Mouse (Mus musculus): ENCODE measurements around the gene Hnrnph2. TPM values are rescaled to one million over a fixed set of nuclear protein-coding genes. Genes with fewer than 3 reads are reported as not detected.

The Hnrnph2 gene
- 10 to 100 TPM; 61.4 to 75.0 TPM for total RNA-seq (2021)

GRCm38 (mm10) chrX:134600659-134601379 is at the start of gene Hnrnph2, which contains the start of gene Gla:
TSS of gene Hnrnph2 (plus strand) at chrX:134601179.
TSS of gene Gla (minus strand) at chrX:134601125.
- intact Hi-C loops (cut with DNase I) = no loop called here
- DNase-seq (ENCODE audit: low spot score) = peak; percentile 83

- DNase-seq (ENCODE audit: low spot score) = no peak
- intact Hi-C loops (cut with DNase I) = no loop called here
These were observed 47.7 kb upstream of the Hnrnph2 start for GRCm38 (mm10) chrX:134553326-134553725.

DNA sequence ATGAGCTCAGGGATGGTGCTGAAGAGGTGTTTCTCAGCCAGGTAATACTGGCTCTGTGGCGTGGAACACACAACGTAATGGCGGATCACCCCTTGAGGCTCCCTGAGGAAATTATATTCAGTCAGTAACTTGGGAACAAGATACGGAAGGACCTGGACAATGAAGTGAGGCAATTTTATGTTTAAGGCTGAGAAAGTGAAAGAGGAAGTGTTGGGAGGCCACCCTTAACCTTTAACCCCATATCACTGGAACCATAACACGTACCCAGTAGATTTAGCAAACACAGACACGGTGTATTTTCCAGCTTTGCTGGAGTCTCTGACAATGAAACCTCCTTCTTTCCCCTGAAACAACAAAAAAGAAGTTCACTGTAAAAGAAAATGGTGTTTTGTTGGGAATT is 46.6 kb upstream of the Hnrnph2 start:
- intact Hi-C loops (cut with DNase I) = no loop called here
- no peak for DNase-seq (ENCODE audit: low spot score)

DNA sequence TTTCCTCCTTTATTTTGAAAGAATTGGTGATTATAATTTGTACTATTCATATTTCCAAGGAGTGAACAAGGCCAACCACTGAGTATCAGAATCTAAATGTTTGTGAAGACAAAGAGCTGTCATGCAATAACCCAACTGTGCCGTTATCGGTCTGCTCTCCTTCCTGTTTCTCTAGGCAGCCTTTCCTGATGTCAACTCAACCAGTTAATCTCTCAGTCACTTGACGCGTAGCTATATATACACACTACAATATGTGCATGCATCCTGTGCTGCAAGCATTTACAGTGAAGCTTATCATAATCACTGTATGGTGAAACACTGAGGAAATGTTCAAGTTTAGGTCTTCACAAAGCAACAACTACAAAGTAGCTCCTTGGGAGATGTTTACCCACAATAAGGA is 36.7 kb upstream of the Hnrnph2 start:
- intact Hi-C loops (cut with DNase I) = no loop called here

GRCm38 (mm10) chrX:134566536-134567222 is 34.3 kb upstream of the Hnrnph2 start:
- no peak for DNase-seq (ENCODE audit: low spot score)
- intact Hi-C loops (cut with DNase I) = no loop called here

More for the DNA sequence above, 36.7 kb upstream of the Hnrnph2 start:
- DNase-seq (ENCODE audit: low spot score) = no peak

- intact Hi-C loops (cut with DNase I) = no loop called here
- DNase-seq (ENCODE audit: low spot score) = no peak
These were observed 23.1 kb upstream of the Hnrnph2 start for GRCm38 (mm10) chrX:134577896-134578295.

DNA sequence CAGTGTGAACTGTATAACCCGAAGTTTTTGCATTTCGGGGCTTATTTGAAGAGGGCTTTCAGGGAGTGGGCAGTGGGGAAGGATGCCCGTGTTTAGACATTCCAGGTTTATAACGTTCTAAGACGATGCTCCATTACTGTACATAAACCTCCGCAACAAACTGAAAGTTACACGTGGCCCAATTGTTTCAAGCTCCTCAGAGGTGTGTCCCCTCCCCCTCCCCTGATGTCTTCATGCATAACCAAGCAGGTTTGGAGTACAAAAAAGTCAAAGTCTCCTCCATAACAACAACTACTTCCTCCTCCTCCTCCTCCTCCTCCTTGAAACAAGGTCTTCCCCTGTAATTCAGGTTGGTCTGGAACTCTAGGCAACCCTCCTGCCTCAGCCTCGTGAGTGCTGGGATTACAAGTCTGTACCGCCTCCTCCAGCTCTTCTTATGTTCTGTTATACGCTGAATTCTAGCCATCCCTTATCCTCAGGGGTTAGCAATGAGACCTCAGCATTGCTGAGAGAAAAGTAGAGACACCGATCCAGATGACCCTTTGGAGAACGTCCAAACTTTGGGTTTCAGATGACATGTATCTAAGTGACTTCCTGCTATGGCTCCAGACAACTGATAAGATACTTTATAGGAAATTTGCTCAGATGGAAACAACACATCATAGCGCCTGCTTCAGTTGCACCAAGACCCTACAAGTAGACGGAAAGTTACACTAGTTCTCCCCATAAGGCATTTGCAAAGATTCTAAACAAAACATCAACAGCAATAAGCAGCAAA is 20.3 kb upstream of the Hnrnph2 start:
- intact Hi-C loops (cut with DNase I) = loop anchor here (5.0 kb wide), 1 partner anchor 38 kb away; the partner anchor contains the start of gene Timm8a1

DNA sequence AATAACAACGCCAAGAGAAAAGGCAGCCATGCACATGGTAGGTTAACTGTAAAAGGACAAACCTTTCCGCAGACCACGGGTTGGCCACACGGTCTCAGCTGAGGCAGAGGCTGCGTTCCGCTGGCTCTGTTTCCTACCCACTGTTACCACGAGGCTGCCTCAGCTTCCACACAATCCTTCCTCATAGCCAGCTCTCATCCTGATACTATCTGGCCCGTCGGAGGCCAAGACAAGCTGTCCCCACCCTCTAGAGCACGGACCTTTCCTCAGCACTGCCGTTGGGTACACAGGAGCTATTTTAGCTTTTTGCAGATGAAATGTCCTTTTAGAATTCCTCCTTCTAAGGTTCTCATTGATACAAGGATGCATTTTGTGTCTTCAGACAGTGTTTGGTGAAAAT is 18.7 kb upstream of the Hnrnph2 start:
- no peak for DNase-seq (ENCODE audit: low spot score)
- intact Hi-C loops (cut with DNase I) = loop anchor here (5.0 kb wide), 1 partner anchor 40 kb away; the partner anchor contains the start of gene Timm8a1

More for the DNA sequence above, 20.3 kb upstream of the Hnrnph2 start:
- DNase-seq (ENCODE audit: low spot score) = no peak

- no peak for DNase-seq (ENCODE audit: low spot score)
- intact Hi-C loops (cut with DNase I) = loop anchor here (5.0 kb wide), 1 partner anchor 41 kb away; the partner anchor contains the start of gene Timm8a1
These were observed 17.9 kb upstream of the Hnrnph2 start, which contains the start of gene Btk for GRCm38 (mm10) chrX:134582888-134583669. TSS of gene Btk (minus strand) at chrX:134583570.

DNA sequence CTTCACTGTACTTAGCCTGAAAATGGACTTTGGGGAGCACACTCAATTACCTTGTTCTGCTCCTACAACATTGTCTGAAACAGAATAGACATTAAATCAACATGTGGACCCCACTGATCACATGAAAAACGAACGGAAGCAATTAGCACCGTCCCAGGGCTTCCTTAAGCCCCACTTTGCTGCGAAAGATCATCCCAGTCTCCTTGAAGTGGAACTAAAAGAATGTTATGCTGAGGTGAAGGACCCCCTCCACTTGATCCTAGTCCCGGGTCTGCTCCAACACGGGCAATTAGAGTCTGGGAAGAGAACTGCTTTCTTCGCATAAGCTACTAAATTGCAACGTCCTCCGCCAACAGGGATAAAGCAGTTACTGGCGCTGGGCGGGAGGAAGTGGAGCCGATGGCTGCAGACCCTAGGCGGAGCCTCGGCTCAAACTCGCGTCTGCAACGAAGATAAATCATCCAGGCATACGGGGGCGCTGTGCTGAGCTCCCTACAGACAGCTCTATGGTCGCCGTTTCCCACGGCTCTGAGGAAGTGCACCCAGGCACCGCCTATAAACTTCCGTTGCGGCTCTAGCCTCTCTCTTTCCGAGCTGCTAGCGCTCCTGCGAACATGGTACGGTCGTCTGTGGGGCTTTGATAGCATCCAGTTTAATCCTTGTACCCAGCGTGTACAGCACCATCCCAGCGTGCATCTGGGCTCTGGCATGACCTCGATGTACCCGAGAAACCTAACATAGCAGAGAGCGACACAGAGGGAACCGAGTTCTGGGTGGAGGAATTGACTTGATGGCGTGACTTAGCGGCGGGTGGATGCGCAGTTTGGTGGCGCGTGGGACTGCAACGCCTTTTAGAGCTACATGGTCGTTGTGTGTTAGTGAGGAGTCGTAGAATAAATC is 15.6 kb upstream of the Hnrnph2 start, which contains the start of gene Rpl36a:
Gene Rpl36a, plus strand, starts transcription at position 552 of the 900 bp plus-strand sequence.
- DNase-seq (ENCODE audit: low spot score) = peak; percentile 78
- intact Hi-C loops (cut with DNase I) = no loop called here

DNA sequence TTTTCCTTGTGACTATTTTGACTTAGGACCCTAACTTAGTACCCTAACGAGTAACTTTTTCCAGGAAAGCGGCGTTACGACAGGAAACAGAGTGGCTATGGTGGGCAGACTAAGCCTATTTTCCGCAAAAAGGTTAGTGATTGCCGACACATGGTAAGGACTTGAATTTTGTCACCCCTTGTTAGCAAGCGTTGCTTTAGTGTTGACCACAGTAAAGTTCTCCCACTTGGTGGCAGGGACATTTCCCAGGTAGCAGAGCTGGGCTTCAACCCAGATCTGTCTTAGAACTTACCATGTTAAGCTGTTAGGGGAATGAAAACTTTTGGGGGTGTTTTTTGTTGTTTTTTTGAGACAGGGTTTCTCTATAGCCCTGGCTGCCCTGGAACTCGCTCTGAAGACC is 14.5 kb upstream of the Hnrnph2 start:
- intact Hi-C loops (cut with DNase I) = no loop called here
- no peak for DNase-seq (ENCODE audit: low spot score)

- intact Hi-C loops (cut with DNase I) = no loop called here
- no peak for DNase-seq (ENCODE audit: low spot score)
These were observed 12.7 kb upstream of the Hnrnph2 start for GRCm38 (mm10) chrX:134588261-134588660.

DNA sequence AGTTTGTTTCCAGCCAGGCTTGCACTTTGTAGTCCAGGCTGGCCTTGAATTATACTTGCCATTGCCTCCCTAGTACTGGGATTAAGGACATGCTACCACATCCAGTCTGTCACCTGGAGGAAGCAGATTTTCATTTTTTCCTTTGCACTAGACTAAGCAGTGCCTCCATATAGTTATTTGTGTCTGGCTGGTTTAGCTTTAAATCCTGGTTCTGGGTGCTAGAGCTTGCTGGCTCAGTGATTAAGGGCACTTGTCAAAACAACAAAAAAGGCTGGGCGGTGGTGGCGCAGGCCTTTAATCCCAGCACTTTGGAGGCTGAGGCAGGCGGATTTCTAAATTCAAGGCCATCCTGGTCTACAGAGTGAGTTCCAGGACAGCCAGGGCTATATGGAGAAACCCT is 12.0 kb upstream of the Hnrnph2 start:
- intact Hi-C loops (cut with DNase I) = no loop called here

GRCm38 (mm10) chrX:134589836-134590235 is 11.1 kb upstream of the Hnrnph2 start:
- intact Hi-C loops (cut with DNase I) = no loop called here
- DNase-seq (ENCODE audit: low spot score) = no peak

More for the DNA sequence above, 12.0 kb upstream of the Hnrnph2 start:
- DNase-seq (ENCODE audit: low spot score) = no peak

GRCm38 (mm10) chrX:134599922-134600565 is 935 bp upstream of the Hnrnph2 start:
- intact Hi-C loops (cut with DNase I) = no loop called here
- DNase-seq (ENCODE audit: low spot score) = no peak

GRCm38 (mm10) chrX:134601380-134602120 is 571 bp downstream of the Hnrnph2 start:
- intact Hi-C loops (cut with DNase I) = no loop called here
- DNase-seq (ENCODE audit: low spot score) = no peak

GRCm38 (mm10) chrX:134609472-134609871 is 8.5 kb downstream of the Hnrnph2 start:
- intact Hi-C loops (cut with DNase I) = loop anchor here (5.0 kb wide), 1 partner anchor 318 kb away; no protein-coding TSS in a partner anchor
- no peak for DNase-seq (ENCODE audit: low spot score)

All from heart, postnatal 25 days (tissue).